Mouse (Mus musculus) MEL-GATA-1-ER (cell line): ENCODE data around the gene Sun1.

Experiments used
- DNase-seq: peaks from one replicate; pipeline ENCODE4 v3.0.0-alpha.2; 2012; ENCODE audit warnings: low read depth; ENCODE audit errors: extremely low read depth

The Sun1 gene

DNA sequence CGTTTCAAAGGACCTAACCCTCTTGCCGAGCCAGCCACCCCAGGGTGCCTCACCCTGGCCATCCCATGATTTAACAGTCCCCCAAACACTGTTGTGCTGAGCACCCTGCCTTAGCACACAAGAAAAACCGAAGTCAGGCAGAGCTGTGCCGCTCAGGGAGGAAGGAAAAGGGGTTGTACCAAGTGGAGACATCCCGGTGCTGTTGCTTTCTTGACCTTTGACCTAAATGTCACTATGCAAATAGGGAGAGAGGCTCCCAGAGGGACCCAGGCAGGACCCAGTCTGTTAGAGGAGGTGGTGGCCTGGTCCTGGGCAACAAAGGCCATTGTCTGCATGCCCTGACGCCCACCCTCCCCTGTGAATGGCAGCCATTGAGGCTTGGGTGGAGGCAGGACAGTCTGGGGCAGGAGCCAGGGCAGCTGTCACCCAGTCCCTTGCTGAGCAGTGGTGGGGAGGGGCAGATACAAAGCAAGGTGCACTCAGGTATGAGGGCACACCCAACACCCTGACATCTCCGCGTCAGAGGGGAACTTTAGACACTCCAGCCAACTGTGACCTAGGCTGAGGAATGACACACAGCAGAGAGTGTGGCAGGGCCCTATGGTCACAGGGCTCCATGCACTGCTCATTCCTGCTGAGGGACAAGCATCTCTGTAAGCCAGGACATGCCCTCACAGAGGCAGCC is 85.1 kb downstream of the Sun1 start:
- DNase-seq = no peak

DNA sequence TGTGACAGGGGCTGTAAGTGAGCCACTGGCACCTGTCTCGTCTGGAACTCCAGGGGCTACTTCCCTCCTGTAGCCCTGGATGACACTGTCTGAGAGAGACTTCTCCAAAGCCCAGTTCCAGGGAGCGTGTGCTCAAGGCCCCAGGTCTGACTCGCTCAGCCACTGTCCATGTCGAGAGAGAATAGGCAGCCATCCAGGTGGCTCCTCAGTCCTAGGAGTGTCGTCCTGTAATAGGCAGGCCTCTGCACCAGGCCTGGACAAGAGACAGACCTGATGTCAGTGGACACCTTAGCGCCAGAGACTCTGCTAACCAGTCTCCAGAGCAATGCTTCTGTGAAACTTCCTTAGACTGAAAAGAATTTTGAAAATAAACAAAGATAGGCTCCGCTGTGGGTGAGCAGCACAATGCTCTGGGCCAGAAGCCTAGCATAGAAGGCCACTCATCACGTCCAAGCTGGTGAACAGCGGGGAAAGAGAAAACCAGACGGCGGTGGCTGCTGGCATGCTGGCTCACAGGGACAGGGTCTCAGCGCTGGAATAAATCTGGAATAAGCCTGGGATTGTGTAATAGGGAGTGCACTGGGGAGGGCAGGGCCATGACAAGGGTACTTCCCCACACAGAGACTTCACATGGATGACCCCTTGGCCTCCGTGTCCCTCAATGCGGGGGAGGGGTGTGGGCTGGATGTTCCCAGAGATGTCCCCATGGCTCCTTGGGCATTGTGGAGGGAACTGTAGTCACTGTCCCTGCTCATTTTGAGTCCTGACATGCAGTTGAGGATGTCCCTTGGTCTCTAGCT is 85.9 kb downstream of the Sun1 start:
- no peak for DNase-seq

DNA sequence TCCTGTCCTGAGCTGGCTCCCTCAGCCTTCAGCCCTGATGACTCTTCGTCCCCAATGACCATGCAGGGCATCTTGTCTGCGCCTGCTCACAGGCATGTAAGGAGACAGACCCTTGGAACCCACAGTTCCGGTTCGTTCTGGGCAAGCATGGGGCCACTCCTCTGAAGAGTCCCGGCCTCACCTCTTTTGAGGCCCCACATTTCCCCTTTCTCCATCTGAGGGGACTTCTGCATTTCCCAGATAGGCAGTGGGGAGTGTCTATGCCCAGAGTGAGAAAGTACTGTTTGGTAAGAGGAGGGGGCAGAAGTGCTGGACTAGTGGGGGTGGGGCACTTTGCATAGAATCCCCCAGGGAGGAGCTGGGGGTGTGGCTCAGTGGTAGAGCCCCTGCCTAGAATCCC is 86.7 kb downstream of the Sun1 start:
- peak; percentile 96 for DNase-seq

DNA sequence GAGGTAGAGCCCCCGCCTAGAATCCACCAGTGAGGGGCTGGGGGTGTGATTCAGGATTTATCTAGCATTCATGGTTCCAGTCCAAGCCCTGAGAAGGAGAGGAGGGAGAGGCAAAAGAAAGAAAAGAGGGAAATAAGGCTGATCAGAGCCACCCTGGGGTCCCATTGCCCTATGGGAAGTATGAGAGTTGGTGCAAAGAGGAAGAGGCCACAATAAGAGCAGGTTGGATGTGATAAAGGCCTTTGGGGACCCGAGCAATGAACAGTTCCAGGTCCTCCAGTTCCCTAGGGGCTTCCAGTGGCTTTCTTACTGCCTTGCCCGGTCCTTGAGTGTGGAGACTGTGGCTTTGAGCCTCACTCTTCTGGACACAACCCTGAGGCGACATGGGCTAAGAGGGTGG is 87.3 kb downstream of the Sun1 start:
- peak; percentile 86 for DNase-seq

DNA sequence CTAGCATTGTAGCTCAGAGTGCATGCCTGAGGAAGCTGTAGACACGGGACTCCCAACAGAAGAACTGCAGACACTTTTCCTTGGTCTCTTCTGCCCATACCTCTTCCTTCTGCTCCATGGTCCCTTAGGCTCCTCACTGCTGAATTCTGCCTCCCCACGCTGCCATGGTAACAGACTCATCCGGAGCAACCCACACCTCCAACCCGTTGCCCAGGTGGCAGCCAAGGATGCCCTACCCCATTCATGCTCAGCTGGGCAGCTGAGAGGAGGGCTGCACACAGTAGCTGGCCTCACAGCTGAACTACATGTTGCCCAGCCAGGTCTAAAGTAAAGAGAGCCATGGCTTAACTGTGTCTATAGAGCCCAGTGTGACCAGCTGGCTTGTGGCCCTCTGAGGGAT is 88.2 kb downstream of the Sun1 start:
- no peak for DNase-seq

DNA sequence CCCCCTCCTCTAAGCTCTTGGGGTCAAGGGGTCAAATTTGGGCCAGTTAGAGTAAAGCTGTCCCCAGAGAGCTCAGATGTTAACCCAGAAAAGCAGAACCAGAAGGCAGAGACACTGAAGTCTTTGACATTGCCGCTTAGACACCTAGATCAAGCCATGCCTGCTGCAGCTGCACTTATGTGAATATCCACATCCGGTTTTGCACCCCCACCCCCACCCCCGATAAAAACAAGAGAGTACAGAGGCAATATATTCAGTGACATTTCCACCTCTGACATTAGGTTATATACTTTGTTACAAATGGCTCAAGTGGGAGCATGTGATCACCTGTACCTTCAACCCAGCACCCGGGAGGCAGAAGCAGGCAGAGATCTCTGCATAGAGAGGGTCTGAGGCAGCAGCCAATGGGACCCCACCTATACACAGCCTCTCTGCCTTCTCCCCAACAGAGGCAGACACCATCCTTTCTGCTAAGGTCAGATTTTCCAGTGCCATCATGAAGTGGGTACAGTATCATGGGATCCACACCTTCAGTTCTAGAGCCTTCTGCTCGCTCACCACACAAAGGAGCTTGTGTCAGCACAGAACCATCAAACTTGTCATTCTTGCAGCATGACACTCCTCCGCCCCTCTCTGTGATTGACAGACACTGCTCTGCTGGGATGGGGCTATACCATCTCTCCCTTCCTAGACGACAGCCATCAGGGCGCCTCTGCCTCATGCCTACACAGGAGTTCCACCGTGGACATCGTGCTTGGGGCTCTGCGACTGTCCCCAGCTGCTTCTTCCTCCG is 90.2 kb downstream of the Sun1 start:
- no peak for DNase-seq

DNA sequence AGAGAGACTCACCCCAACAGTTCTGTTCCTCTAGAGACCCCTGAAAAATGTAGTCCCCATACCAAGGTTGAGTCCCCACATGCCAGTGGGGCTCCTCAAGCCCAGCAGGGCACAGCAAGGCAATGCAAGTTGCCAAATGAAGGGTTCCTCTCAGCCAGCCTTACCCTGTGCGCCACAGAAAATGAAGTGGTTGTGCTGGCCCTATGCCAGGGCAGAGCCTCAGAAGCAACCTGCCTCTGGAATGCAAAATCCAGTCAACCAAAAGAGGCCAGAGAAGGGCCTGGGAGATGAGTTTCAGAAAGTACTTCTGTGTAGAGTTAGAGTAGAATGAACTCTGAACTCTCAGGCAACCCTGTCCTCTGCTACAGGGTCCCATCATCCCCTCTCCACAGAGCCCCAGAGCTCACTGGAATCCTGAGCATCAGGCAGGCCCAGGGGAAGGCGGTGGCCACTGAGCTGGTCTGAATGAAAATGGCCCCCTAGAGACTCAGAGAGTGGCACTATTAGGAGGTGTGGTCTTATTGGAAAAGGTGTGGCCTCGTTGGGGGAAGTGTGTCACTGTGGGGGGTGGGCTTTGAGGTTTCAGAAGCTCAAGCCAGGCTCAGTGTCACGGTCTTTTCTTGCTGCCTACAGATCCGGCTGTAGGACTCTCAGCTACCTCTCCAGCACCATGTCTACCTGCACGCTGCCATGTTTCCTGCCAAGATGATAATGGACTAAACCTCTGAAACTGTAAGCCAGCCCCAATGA is 91.5 kb downstream of the Sun1 start:
- no peak for DNase-seq

DNA sequence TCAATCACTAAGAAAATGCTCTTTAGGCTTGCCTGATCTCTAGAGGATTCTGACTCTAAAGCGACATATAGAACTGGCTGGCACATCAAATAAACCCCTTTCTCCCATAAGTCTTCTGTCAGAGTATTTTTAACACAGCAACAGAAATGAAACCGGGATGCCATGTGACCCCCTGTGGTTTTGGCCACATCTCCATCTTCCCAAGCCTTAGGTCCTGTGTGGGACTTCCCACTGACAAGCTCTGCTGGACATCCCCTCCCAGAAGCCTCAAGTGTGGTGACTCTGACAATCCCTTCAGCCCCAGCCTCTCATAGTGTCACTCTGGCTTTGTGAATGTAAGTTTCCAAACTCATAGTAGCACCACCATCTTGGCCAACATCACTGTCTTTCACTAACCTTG is 93.7 kb downstream of the Sun1 start:
- DNase-seq = no peak

DNA sequence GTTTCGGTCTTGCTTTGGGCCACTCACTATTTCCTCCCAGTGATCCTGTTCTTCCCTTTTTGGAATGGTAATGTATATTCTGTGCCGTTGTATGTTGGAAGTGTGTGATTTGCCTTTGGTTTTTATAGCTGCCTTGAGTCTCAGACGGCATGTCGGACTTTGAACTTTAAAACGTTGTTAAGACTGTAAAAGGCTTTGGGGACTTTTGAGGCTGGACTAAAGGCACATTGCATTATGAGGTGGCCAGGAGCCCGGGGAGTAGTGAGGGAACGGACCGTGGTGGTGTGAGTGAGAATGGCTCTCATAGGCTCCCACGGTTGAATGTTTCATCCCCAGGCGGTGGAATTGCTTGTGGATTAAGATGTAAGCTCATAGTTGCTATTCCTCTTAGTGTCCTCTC is 96.7 kb downstream of the Sun1 start:
- DNase-seq = no peak

DNA sequence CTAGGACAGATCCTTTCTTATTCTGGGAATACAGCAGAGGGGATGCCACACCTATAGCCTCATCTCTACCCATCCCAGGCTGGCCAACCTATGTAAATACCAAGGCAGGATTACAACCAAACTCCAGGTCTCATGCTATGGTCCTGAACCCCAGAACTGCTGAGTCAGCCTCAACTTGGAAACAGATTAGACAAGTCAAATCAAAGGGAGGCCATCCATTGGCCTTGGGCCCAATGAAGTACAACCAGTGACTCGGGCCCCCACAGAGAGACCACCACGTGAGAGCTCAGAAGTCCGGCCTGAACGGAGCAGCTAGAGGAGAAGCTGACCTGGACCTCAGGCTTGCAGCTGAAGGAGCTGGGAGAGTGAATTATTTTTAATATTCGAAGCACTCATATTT is 97.3 kb downstream of the Sun1 start:
- no peak for DNase-seq
